Mouse (Mus musculus): ENCODE results near the gene Kcnn4.

GRCm38 (mm10) chr7:24419579-24419978, 49.5 kb downstream of the Kcnn4 start:
- no peak for TF ChIP-seq CTCF (IDR thresholded peaks at IDR 0.05; ENCODE audit: low read depth)
- TF ChIP-seq EP300 (IDR thresholded peaks at IDR 0.05; ENCODE audit: low read depth): no peak

All from liver, embryonic 14.5 days (tissue).